In genomic region chr16:91362616-91363272, GRCm38 (mm10) we compare ENCODE assay signal across 8 mouse cellular contexts. TPM values are rescaled to one million over a fixed set of nuclear protein-coding genes. Genes with fewer than 3 reads are reported as not detected.
DNase-seq lines count a peak whose midpoint lies in the region; ATAC-seq and TF ChIP-seq lines count a peak whose summit lies in the region.

No protein-coding gene starts in this region.

- H3K9me3 ChIP-seq in liver, embryonic 15.5 days (replicated peaks): no peaks in the 10 kb centered on the region

- no peaks in the 10 kb centered on the region for H3K36me3 ChIP-seq in liver, embryonic 15.5 days (replicated peaks)
- H3K36me3 ChIP-seq in thymus, adult 2 months (ENCODE audit: control insufficient read depth, insufficient read depth, low read length): no peaks in the 10 kb centered on the region

- H3K27me3 ChIP-seq in Patski: no peaks in the 10 kb centered on the region
- no peaks in the 10 kb centered on the region for H3K27me3 ChIP-seq in liver, embryonic 15.5 days
- no peaks in the 10 kb centered on the region for H3K27me3 ChIP-seq in thymus, adult 2 months (ENCODE audit: control insufficient read depth, insufficient read depth, low read length)

- WGBS in liver, embryonic 15.5 days (ENCODE audit: insufficient replicate concordance): 58% methylated on average over 12 of the region's 12 CpGs
- 81% methylated on average over 12 of the region's 12 CpGs for WGBS in thymus, adult 2 months

- ATAC-seq in Patski: peak; percentile 60
- no peak for ATAC-seq in liver, embryonic 15.5 days (ENCODE audit: insufficient read depth)
- no peak for ATAC-seq in megakaryocyte-erythroid progenitor cell, adult 5-6 weeks (replicated peaks; ENCODE audit: low FRiP score, low TSS enrichment, poor library complexity, severe bottlenecking)
- ATAC-seq in activated CD4-positive, CD25-positive, alpha-beta regulatory T cell, adult 4 months: no peak

- peak overlapping the region; percentile 4; the same call in 1 of the 2 replicates for H3K4me3 ChIP-seq in brown adipose tissue, adult 24 weeks (ENCODE audit: insufficient read depth, low read depth, low read length)
- H3K4me3 ChIP-seq in liver, embryonic 15.5 days (replicated peaks): no peak overlapping the region
- no peak overlapping the region for H3K4me3 ChIP-seq in thymus, adult 2 months (ENCODE audit: control insufficient read depth, insufficient read depth, low read length)

- no peak for TF ChIP-seq POLR2A in thymus, adult 2 months (IDR thresholded peaks at IDR 0.05; ENCODE audit: control insufficient read depth, extremely low read depth, insufficient read depth, low read length, poor library complexity)

- H3K4me2 ChIP-seq in liver, embryonic 15.5 days: 0 out of 2 replicates have a peak overlapping the region, but pooled peaks have one; percentile 25

- peak; percentile 80 for DNase-seq in Patski (ENCODE audit: low read depth, low spot score)
- DNase-seq in heart, postnatal 10 days: peak; percentile 69 to 76
- DNase-seq in thymus, adult 2 months: no peak
- DNase-seq in frontal cortex, postnatal 14 days (ENCODE audit: low spot score in 2 of 2): no peak

- intact Hi-C loops in heart, postnatal 10 days (cut with DNase I): loop anchor here (2.0 kb wide), 1 partner anchor 22 kb away; no protein-coding TSS in a partner anchor

- peaks cover 24% of the 10 kb centered on the region for H3K4me1 ChIP-seq in brown adipose tissue, adult 24 weeks (ENCODE audit: control insufficient read depth, insufficient read depth, insufficient read length, low read length)
- peaks cover 85% of the 10 kb centered on the region for H3K4me1 ChIP-seq in liver, embryonic 15.5 days (replicated peaks)
- peaks cover 19% of the 10 kb centered on the region for H3K4me1 ChIP-seq in thymus, adult 2 months (replicated peaks; ENCODE audit: control insufficient read depth, insufficient read depth, low read length)

- H3K9ac ChIP-seq in liver, embryonic 15.5 days: 0 out of 2 replicates have a peak overlapping the region, but pooled peaks have one; percentile 25

- in situ Hi-C loops in Patski (cut with MboI; ENCODE audit: low pct_unique_long_range_greater_than_20kb): loop anchor here (5.0 to 10.0 kb wide), 2 partner anchors 90 to 222 kb away; no protein-coding TSS in a partner anchor

- POLR2A ChIA-PET in Patski (lab: Charles Lee): interaction anchor here (1.2 to 2.6 kb wide), 3 partner anchors 11 to 96 kb away, joined by 3 to 10 read pairs (median 4); partner anchors contain the start of genes Ifnar2 and Il10rb

- CTCF ChIA-PET in Patski (lab: Charles Lee): interaction anchor here (1.2 to 1.8 kb wide), 2 partner anchors 87 to 90 kb away, joined by 3 to 4 read pairs; no protein-coding TSS in a partner anchor

- no peak for TF ChIP-seq CTCF in Patski (IDR thresholded peaks at IDR 0.05)
- no peak for TF ChIP-seq CTCF in thymus, adult 2 months (IDR thresholded peaks at IDR 0.05; ENCODE audit: borderline replicate concordance, control insufficient read depth, extremely low read depth, insufficient read depth, low read length, poor library complexity)

- peak overlapping the region; percentile 75 for H3K27ac ChIP-seq in brown adipose tissue, adult 24 weeks (replicated peaks; ENCODE audit: low read depth, low read length)
- peak overlapping the region; percentile 69 for H3K27ac ChIP-seq in liver, embryonic 15.5 days (replicated peaks)
- H3K27ac ChIP-seq in thymus, adult 2 months (ENCODE audit: control insufficient read depth, insufficient read depth, low read length): no peak overlapping the region

RNA-seq across cellular contexts. Expression of gene Ifnar2, which starts 9.8 kb away (rescaled TPM):
- 97.8 TPM for polyA plus RNA-seq in Patski (2021)
- 147 and 149 TPM in 2 replicates for polyA plus RNA-seq in brown adipose tissue, adult 24 weeks (2012; ENCODE audit: insufficient read depth, insufficient read length, missing spikeins)
- 10 to 100 TPM; 39.1 to 42.0 TPM for total RNA-seq in heart, postnatal 10 days (2021)
- polyA plus RNA-seq in liver, embryonic 15.5 days (2015; fragmentation: Nextera tagmentation; extraction: Ambion mirVana): 86.9 and 90.8 TPM in 2 replicates
- 57.0 and 69.9 TPM in 2 replicates for polyA plus RNA-seq in thymus, adult 2 months (2012; rRNA removed)
- 51.9 and 52.4 TPM in 2 replicates for total RNA-seq in megakaryocyte-erythroid progenitor cell, adult 5-6 weeks (2014; fragmentation: Nextera tagmentation)
- 47.2 and 50.8 TPM in 2 replicates for total RNA-seq in megakaryocyte-erythroid progenitor cell, adult 5-6 weeks (2017)
- 10 to 100 TPM; 48.1 to 49.2 TPM for polyA plus RNA-seq in activated CD4-positive, CD25-positive, alpha-beta regulatory T cell, adult 4 months (2017; shearing (Covaris generic))

RNA-seq across cellular contexts. Expression of gene Gm21970, which starts 28.8 kb away (rescaled TPM):
- 3.8 TPM for polyA plus RNA-seq in Patski (2021)
- 13.8 TPM in 1 of 2 replicates, not detected in the other for polyA plus RNA-seq in brown adipose tissue, adult 24 weeks (2012; ENCODE audit: insufficient read depth, insufficient read length, missing spikeins)
- not detected for total RNA-seq in heart, postnatal 10 days (2021)
- polyA plus RNA-seq in liver, embryonic 15.5 days (2015; fragmentation: Nextera tagmentation; extraction: Ambion mirVana): 0.31 TPM in 1 of 2 replicates, not detected in the other
- not detected in 2 replicates for polyA plus RNA-seq in thymus, adult 2 months (2012; rRNA removed)
- total RNA-seq in megakaryocyte-erythroid progenitor cell, adult 5-6 weeks (2014; fragmentation: Nextera tagmentation): 7.6 TPM in 1 of 2 replicates, not detected in the other
- total RNA-seq in megakaryocyte-erythroid progenitor cell, adult 5-6 weeks (2017): not detected in 2 replicates
- polyA plus RNA-seq in activated CD4-positive, CD25-positive, alpha-beta regulatory T cell, adult 4 months (2017; shearing (Covaris generic)): 1 to 10 TPM in 1 of 2 experiments, not detected in 1; 1.9 TPM

RNA-seq across cellular contexts. Expression of gene Il10rb, which starts 43.2 kb away (rescaled TPM):
- 50.0 TPM for polyA plus RNA-seq in Patski (2021)
- 29.5 and 44.8 TPM in 2 replicates for polyA plus RNA-seq in brown adipose tissue, adult 24 weeks (2012; ENCODE audit: insufficient read depth, insufficient read length, missing spikeins)
- 100 to 1,000 TPM in 1 of 2 experiments, 10 to 100 TPM in 1; 82.7 to 101 TPM for total RNA-seq in heart, postnatal 10 days (2021)
- polyA plus RNA-seq in liver, embryonic 15.5 days (2015; fragmentation: Nextera tagmentation; extraction: Ambion mirVana): 29.9 and 34.7 TPM in 2 replicates
- polyA plus RNA-seq in thymus, adult 2 months (2012; rRNA removed): 28.5 and 35.6 TPM in 2 replicates
- 17.3 and 20.6 TPM in 2 replicates for total RNA-seq in megakaryocyte-erythroid progenitor cell, adult 5-6 weeks (2014; fragmentation: Nextera tagmentation)
- 23.1 and 29.0 TPM in 2 replicates for total RNA-seq in megakaryocyte-erythroid progenitor cell, adult 5-6 weeks (2017)
- polyA plus RNA-seq in activated CD4-positive, CD25-positive, alpha-beta regulatory T cell, adult 4 months (2017; shearing (Covaris generic)): 100 to 1,000 TPM; 108 to 129 TPM

Comparison
In these comparisons a context has a peak if more than half of its experiments do, and no peak if none do; other contexts are left out.
1. DNase-seq: peak in Patski (single experiment) and heart, postnatal 10 days (2 of 2); none in thymus, adult 2 months (single experiment) and frontal cortex, postnatal 14 days (0 of 2).